Mouse (Mus musculus) ES-Bruce4 (cell line): Measurements from ENCODE around the gene Rbm19.

ENCODE experiments used
- CTCF ChIP-seq: IDR thresholded peaks from one replicate; pipeline ENCODE4 v1.8.1; 2011; ENCODE audit warnings: low read depth, low read length
- EP300 ChIP-seq: IDR thresholded peaks from 2 replicates; pipeline ENCODE4 v1.6.1; 2011; ENCODE audit warnings: low read depth, low read length; ENCODE audit not compliant: insufficient read depth
- POLR2A ChIP-seq: IDR thresholded peaks from one replicate; pipeline ENCODE4 v1.8.1; 2011; ENCODE audit warnings: low read length; ENCODE audit not compliant: insufficient read depth

DNA sequence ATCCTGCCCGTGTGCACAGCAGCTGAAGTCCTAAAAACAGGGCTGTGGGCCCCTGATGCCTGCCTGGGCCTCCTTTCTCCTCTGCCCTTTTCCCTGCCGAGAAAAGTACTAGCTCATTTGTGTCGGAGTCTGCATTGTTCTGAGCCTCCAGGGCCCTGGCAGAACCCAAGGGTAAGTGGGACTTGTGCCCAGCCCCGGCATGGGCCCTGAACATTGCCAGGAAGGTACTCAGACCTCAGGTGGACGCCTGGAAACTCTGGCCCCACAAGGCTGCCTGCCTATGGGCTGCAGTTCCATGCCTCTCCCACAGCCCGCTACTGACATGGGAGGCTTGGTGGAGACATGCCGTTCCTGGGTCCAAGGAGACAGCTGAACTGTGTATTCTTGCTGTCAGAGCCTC is 72.3 kb downstream of the Rbm19 start:
- no peak for TF ChIP-seq EP300
- no peak for TF ChIP-seq CTCF
- no peak for TF ChIP-seq POLR2A
